Mouse (Mus musculus): Measurements from ENCODE around the gene Elmo2. TPM values are rescaled to one million over a fixed set of nuclear protein-coding genes. Genes with fewer than 3 reads are reported as not detected.

Gene Elmo2
- polyA plus RNA-seq (2014; fragmentation: Illumina TruSeq; extraction: RNeasy Lipid Tissue Mini Kit (QIAGEN cat#74804); ENCODE audit: insufficient read depth, low read depth, low replicate concordance) = 29.0 TPM

DNA sequence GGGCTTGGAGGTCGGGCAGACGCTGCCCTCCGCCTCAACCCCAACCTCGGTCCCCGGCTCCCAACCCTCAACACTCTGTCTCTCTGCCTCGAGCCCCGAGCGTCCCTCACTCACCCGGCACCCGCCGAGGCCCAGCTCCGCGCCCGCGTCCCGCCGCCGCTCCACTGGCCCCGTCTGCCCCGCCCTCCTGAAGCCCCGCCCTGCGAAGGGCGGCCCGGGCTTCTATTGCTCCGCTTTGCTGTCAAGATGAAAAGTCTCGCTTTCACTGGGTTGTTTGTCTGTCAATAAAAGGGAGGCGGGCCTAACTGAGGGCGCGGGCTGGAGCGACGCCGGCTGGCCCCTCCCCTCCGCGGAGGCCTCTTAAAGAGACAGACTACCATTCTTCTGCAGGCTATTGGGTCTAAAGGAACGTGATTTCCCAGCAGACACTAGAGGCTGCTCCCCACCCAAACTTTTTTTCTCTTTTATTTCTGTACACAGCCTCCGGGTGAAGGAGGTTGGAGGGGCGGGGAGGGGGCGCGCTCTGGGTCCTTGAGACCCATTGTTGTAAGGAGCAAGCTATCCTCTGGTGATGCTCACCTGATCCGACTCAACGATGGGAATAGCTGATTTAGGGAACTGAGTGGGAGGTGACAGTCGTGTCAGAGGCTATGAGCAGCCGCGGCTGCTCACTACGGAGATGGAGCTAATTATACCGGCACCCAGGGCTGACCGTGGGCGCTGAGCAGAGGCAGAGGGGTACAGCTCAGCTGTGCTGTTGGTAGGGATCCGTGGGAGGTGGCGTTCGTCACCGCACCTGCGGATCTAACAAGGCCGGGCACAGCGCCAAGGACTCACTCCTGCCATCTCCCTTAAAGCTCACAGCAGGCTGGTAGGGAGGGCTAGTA is at the start of gene Elmo2:
Gene Elmo2 (minus strand): TSS at position 176 of the 887 bp plus-strand sequence.

DNA sequence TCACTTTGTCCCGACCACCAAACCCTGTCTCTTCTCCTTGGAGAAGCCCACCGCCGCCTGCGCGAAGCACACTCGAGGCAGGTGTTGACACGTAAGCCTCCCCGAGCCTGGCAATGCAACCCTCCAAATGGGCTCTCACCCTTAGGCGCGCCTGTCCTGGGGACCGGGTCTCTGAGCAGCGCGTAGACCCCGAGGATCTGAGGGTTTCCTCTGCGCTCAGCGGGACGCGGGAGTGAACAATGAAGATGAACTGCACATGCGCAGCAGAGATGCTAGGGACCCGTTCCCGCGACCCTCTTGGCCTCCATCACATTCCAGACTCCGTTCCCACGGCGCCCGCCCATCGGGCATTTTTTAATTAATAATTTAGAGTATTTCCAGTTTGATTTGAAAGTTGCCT is 42.2 kb upstream of the Elmo2 start, which contains the start of gene Zfp663:
Gene Zfp663 (minus strand): TSS at position 234 of the 400 bp plus-strand sequence.

GRCm38 (mm10) chr2:165287202-165287984 is 38.9 kb downstream of the Elmo2 start, which contains the start of gene Slc35c2:
Gene Slc35c2 (minus strand): TSS chr2:165287869.

Other genes with a start within 250 kb of the Elmo2 start
- gene 1700025C18Rik, start 235.7 kb downstream of the Elmo2 start, polyA plus RNA-seq (2014; fragmentation: Illumina TruSeq; extraction: RNeasy Lipid Tissue Mini Kit (QIAGEN cat#74804); ENCODE audit: insufficient read depth, low read depth, low replicate concordance) = not detected
- 0.85 TPM for gene Cdh22, start 91.6 kb downstream of the Elmo2 start, polyA plus RNA-seq (2014; fragmentation: Illumina TruSeq; extraction: RNeasy Lipid Tissue Mini Kit (QIAGEN cat#74804); ENCODE audit: insufficient read depth, low read depth, low replicate concordance)
- 23.1 TPM for gene Slc35c2, start 38.6 kb downstream of the Elmo2 start, polyA plus RNA-seq (2014; fragmentation: Illumina TruSeq; extraction: RNeasy Lipid Tissue Mini Kit (QIAGEN cat#74804); ENCODE audit: insufficient read depth, low read depth, low replicate concordance)
- 0.11 TPM for gene Zfp663, start 42.2 kb upstream of the Elmo2 start, polyA plus RNA-seq (2014; fragmentation: Illumina TruSeq; extraction: RNeasy Lipid Tissue Mini Kit (QIAGEN cat#74804); ENCODE audit: insufficient read depth, low read depth, low replicate concordance)
- gene Zfp334, start 61.8 kb upstream of the Elmo2 start, polyA plus RNA-seq (2014; fragmentation: Illumina TruSeq; extraction: RNeasy Lipid Tissue Mini Kit (QIAGEN cat#74804); ENCODE audit: insufficient read depth, low read depth, low replicate concordance) = 1.6 TPM
- not detected for gene Ocstamp, start 73.9 kb upstream of the Elmo2 start, polyA plus RNA-seq (2014; fragmentation: Illumina TruSeq; extraction: RNeasy Lipid Tissue Mini Kit (QIAGEN cat#74804); ENCODE audit: insufficient read depth, low read depth, low replicate concordance)
- 1.00 TPM for gene Slc13a3, start 146.8 kb upstream of the Elmo2 start, polyA plus RNA-seq (2014; fragmentation: Illumina TruSeq; extraction: RNeasy Lipid Tissue Mini Kit (QIAGEN cat#74804); ENCODE audit: insufficient read depth, low read depth, low replicate concordance)
- 15.9 TPM for gene Trp53rka, start 166.8 kb upstream of the Elmo2 start, polyA plus RNA-seq (2014; fragmentation: Illumina TruSeq; extraction: RNeasy Lipid Tissue Mini Kit (QIAGEN cat#74804); ENCODE audit: insufficient read depth, low read depth, low replicate concordance)
- 2.7 TPM for gene Slc2a10, start 177.3 kb upstream of the Elmo2 start, polyA plus RNA-seq (2014; fragmentation: Illumina TruSeq; extraction: RNeasy Lipid Tissue Mini Kit (QIAGEN cat#74804); ENCODE audit: insufficient read depth, low read depth, low replicate concordance)

Data from lung, adult 10 weeks (tissue).